Mouse (Mus musculus): ENCODE data around the gene S100a3. TPM values are rescaled to one million over a fixed set of nuclear protein-coding genes. Genes with fewer than 3 reads are reported as not detected.

S100a3 gene
- total and polyA plus RNA-seq, 3 experiments: not detected

DNA sequence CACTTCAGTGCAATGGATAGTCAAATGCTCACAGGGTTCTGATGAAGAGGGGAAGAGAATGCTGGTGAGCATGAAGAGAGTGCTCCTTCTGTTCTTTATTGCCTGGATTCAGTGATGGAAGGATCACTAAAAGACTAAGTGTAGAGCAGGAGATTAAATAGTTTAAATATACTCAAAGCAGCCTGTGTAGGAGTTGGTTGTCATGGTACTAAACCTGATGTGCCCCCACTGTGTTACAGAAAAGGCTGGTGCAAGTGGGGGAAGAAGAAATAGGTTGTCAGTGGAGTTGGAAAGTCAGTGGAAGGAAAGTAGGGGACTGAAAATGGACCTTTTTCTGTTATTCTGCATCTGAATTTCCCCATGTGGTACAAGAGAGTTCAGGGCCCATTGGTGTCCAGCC lies 88.6 kb downstream of the S100a3 start:
- DNase-seq (ENCODE audit: extremely low read depth): no peak
- no peak overlapping the region for H3K4me3 ChIP-seq (replicated peaks in 1 of 3; ENCODE audit: low read depth in 2 of 3, low read length in 2 of 3, poor library complexity in 1 of 3)
- no peak overlapping the region for H3K27ac ChIP-seq (ENCODE audit: insufficient read depth, low read depth)
- H3K4me1 ChIP-seq (ENCODE audit: control insufficient read depth in 1 of 2, insufficient read depth in 2 of 2): no peaks in the 10 kb centered on the region
- H3K9ac ChIP-seq (ENCODE audit: insufficient read depth, low read depth): no peak overlapping the region
- dilution Hi-C loops (cut with MboI; ENCODE audit: extremely low pct_ligation_motif_present, extremely low pct_unique_long_range_greater_than_20kb, low sequenced_read_pairs) (no loop called here), in situ Hi-C loops (cut with MboI; ENCODE audit: low pct_ligation_motif_present, low pct_unique_long_range_greater_than_20kb, low sequenced_read_pairs) (no loop called here)
- no peaks in the 10 kb centered on the region for H3K36me3 ChIP-seq (replicated peaks in 1 of 2; ENCODE audit: control insufficient read depth in 1 of 2, insufficient read depth in 1 of 2, low read length in 1 of 2)
- TF ChIP-seq NELFE (IDR thresholded peaks at IDR 0.05; ENCODE audit: low read depth, low read length) (no peak), POLR2AphosphoS2 (IDR thresholded peaks at IDR 0.05; ENCODE audit: low read depth, low read length) (no peak), PAX5 (IDR thresholded peaks at IDR 0.05; ENCODE audit: low read length) (no peak), HCFC1 (IDR thresholded peaks at IDR 0.05; ENCODE audit: low read depth, low read length) (no peak), MXI1 (IDR thresholded peaks at IDR 0.05; ENCODE audit: low read depth, low read length) (no peak), POLR2A (IDR thresholded peaks at IDR 0.05; ENCODE audit: low read depth, low read length) (no peak), JUN (IDR thresholded peaks at IDR 0.05; ENCODE audit: insufficient read depth, low read depth, low read length) (no peak), ELF1 (IDR thresholded peaks at IDR 0.05; ENCODE audit: low read depth, low read length) (no peak), MAFK (IDR thresholded peaks at IDR 0.05; ENCODE audit: insufficient replicate concordance, low read length) (no peak), E2F4 (IDR thresholded peaks at IDR 0.05; ENCODE audit: insufficient replicate concordance, low read depth, low read length) (no peak), CHD1 (IDR thresholded peaks at IDR 0.05; ENCODE audit: low read depth, low read length) (no peak), ETS1 (conservative IDR thresholded peaks at IDR 0.05; ENCODE audit: low read depth, low read length) (no peak), JUND (conservative IDR thresholded peaks at IDR 0.05; ENCODE audit: low read depth, low read length) (no peak)
- no peak overlapping the region for H3K4me2 ChIP-seq (ENCODE audit: insufficient read depth, low read depth, poor library complexity, severe bottlenecking)
- no peaks in the 10 kb centered on the region for H3K9me3 ChIP-seq (replicated peaks; ENCODE audit: low read length)
- peaks cover 54% of the 10 kb centered on the region for H3K27me3 ChIP-seq (replicated peaks)
- no peaks in the 10 kb centered on the region for H3K79me2 ChIP-seq (replicated peaks; ENCODE audit: control insufficient read depth, extremely low read depth, insufficient read depth, poor library complexity, severe bottlenecking)

- in situ Hi-C loops (cut with MboI; ENCODE audit: low pct_ligation_motif_present, low pct_unique_long_range_greater_than_20kb, low sequenced_read_pairs): no loop called here
- Histone ChIP-seq H3K4me3 (replicated peaks in 1 of 3; ENCODE audit: low read depth in 2 of 3, low read length in 2 of 3, poor library complexity in 1 of 3) (no peak overlapping the region), H3K27me3 (replicated peaks) (peaks cover 60% of the 10 kb centered on the region), H3K4me2 (ENCODE audit: insufficient read depth, low read depth, poor library complexity, severe bottlenecking) (no peak overlapping the region), H3K9me3 (replicated peaks; ENCODE audit: low read length) (no peaks in the 10 kb centered on the region), H3K36me3 (replicated peaks in 1 of 2; ENCODE audit: control insufficient read depth in 1 of 2, insufficient read depth in 1 of 2, low read length in 1 of 2) (no peaks in the 10 kb centered on the region), H3K27ac (ENCODE audit: insufficient read depth, low read depth) (no peak overlapping the region), H3K79me2 (replicated peaks; ENCODE audit: control insufficient read depth, extremely low read depth, insufficient read depth, poor library complexity, severe bottlenecking) (no peaks in the 10 kb centered on the region), H3K9ac (ENCODE audit: insufficient read depth, low read depth) (no peak overlapping the region), H3K4me1 (ENCODE audit: control insufficient read depth in 1 of 2, insufficient read depth in 2 of 2) (no peaks in the 10 kb centered on the region)
- TF ChIP-seq IRF4 (IDR thresholded peaks at IDR 0.05; ENCODE audit: low read depth, low read length) (no peak), POLR2A (IDR thresholded peaks at IDR 0.05; ENCODE audit: low read depth, low read length) (no peak)
- no peak for DNase-seq (ENCODE audit: extremely low read depth)
- dilution Hi-C loops (cut with MboI; ENCODE audit: extremely low pct_ligation_motif_present, extremely low pct_unique_long_range_greater_than_20kb, low sequenced_read_pairs): no loop called here
These were observed 89.5 kb downstream of the S100a3 start for GRCm38 (mm10) chr3:90649832-90650231.

Other genes with a start within 250 kb of the S100a3 start
- 2.6 TPM in 2 replicates for gene Slc27a3, start 170.6 kb upstream of the S100a3 start, total RNA-seq (2012; rRNA removed)
- 1.3 and 1.5 TPM in 2 replicates for gene Slc27a3, start 170.6 kb upstream of the S100a3 start, total RNA-seq (2014; rRNA removed)
- 1.6 and 1.9 TPM in 2 replicates for gene Slc27a3, start 170.6 kb upstream of the S100a3 start, polyA plus RNA-seq (2012; ENCODE audit: insufficient read length, low read depth)
- gene Ints3, start 127.0 kb upstream of the S100a3 start, total RNA-seq (2012; rRNA removed): 30.7 and 36.5 TPM in 2 replicates
- 20.3 and 20.5 TPM in 2 replicates for gene Ints3, start 127.0 kb upstream of the S100a3 start, total RNA-seq (2014; rRNA removed)
- 37.9 and 45.9 TPM in 2 replicates for gene Ints3, start 127.0 kb upstream of the S100a3 start, polyA plus RNA-seq (2012; ENCODE audit: insufficient read length, low read depth)
- gene Npr1, start 94.7 kb upstream of the S100a3 start, total RNA-seq (2012; rRNA removed): 0.13 TPM in 2 replicates
- not detected in 2 replicates for gene Npr1, start 94.7 kb upstream of the S100a3 start, total RNA-seq (2014; rRNA removed)
- not detected in 2 replicates for gene Npr1, start 94.7 kb upstream of the S100a3 start, polyA plus RNA-seq (2012; ENCODE audit: insufficient read length, low read depth)
- 120 and 148 TPM in 2 replicates for gene Ilf2, start 84.5 kb upstream of the S100a3 start, total RNA-seq (2012; rRNA removed)
- gene Ilf2, start 84.5 kb upstream of the S100a3 start, total RNA-seq (2014; rRNA removed): 182 and 208 TPM in 2 replicates
- gene Ilf2, start 84.5 kb upstream of the S100a3 start, polyA plus RNA-seq (2012; ENCODE audit: insufficient read length, low read depth): 197 and 199 TPM in 2 replicates
- gene Snapin, start 69.5 kb upstream of the S100a3 start, total RNA-seq (2012; rRNA removed): 18.4 and 18.9 TPM in 2 replicates
- 39.8 and 42.0 TPM in 2 replicates for gene Snapin, start 69.5 kb upstream of the S100a3 start, total RNA-seq (2014; rRNA removed)
- gene Snapin, start 69.5 kb upstream of the S100a3 start, polyA plus RNA-seq (2012; ENCODE audit: insufficient read length, low read depth): 33.0 and 37.8 TPM in 2 replicates
- gene Chtop, start 51.1 kb upstream of the S100a3 start, total RNA-seq (2012; rRNA removed): 88.5 and 106 TPM in 2 replicates
- gene Chtop, start 51.1 kb upstream of the S100a3 start, total RNA-seq (2014; rRNA removed): 130 and 134 TPM in 2 replicates
- gene Chtop, start 51.1 kb upstream of the S100a3 start, polyA plus RNA-seq (2012; ENCODE audit: insufficient read length, low read depth): 126 and 137 TPM in 2 replicates
- 8.9 and 13.2 TPM in 2 replicates for gene S100a1, start 46.2 kb upstream of the S100a3 start, total RNA-seq (2012; rRNA removed)
- 2.6 and 3.8 TPM in 2 replicates for gene S100a1, start 46.2 kb upstream of the S100a3 start, total RNA-seq (2014; rRNA removed)
- 2.7 and 5.0 TPM in 2 replicates for gene S100a1, start 46.2 kb upstream of the S100a3 start, polyA plus RNA-seq (2012; ENCODE audit: insufficient read length, low read depth)
- 35.5 and 37.1 TPM in 2 replicates for gene S100a13, start 46.1 kb upstream of the S100a3 start, total RNA-seq (2012; rRNA removed)
- 37.1 and 41.6 TPM in 2 replicates for gene S100a13, start 46.1 kb upstream of the S100a3 start, total RNA-seq (2014; rRNA removed)
- 19.3 and 22.1 TPM in 2 replicates for gene S100a13, start 46.1 kb upstream of the S100a3 start, polyA plus RNA-seq (2012; ENCODE audit: insufficient read length, low read depth)
- gene S100a14, start 33.7 kb upstream of the S100a3 start, total RNA-seq (2012; rRNA removed): not detected in 2 replicates
- not detected in 2 replicates for gene S100a14, start 33.7 kb upstream of the S100a3 start, total RNA-seq (2014; rRNA removed)
- gene S100a14, start 33.7 kb upstream of the S100a3 start, polyA plus RNA-seq (2012; ENCODE audit: insufficient read length, low read depth): not detected in 2 replicates
- gene S100a16, start 23.3 kb upstream of the S100a3 start, total RNA-seq (2012; rRNA removed): not detected in 2 replicates
- not detected in 2 replicates for gene S100a16, start 23.3 kb upstream of the S100a3 start, total RNA-seq (2014; rRNA removed)
- not detected in 2 replicates for gene S100a16, start 23.3 kb upstream of the S100a3 start, polyA plus RNA-seq (2012; ENCODE audit: insufficient read length, low read depth)
- not detected in 2 replicates for gene S100a2, start 29.7 kb downstream of the S100a3 start, total RNA-seq (2012; rRNA removed)
- gene S100a2, start 29.7 kb downstream of the S100a3 start, total RNA-seq (2014; rRNA removed): not detected in 2 replicates
- gene S100a2, start 29.7 kb downstream of the S100a3 start, polyA plus RNA-seq (2012; ENCODE audit: insufficient read length, low read depth): not detected in 2 replicates
- gene Gm42674, start 41.3 kb downstream of the S100a3 start, total RNA-seq (2012; rRNA removed): not detected in 2 replicates
- gene Gm42674, start 41.3 kb downstream of the S100a3 start, total RNA-seq (2014; rRNA removed): not detected in 2 replicates
- gene Gm42674, start 41.3 kb downstream of the S100a3 start, polyA plus RNA-seq (2012; ENCODE audit: insufficient read length, low read depth): not detected in 2 replicates
- gene S100a4, start 43.2 kb downstream of the S100a3 start, total RNA-seq (2012; rRNA removed): 0.76 TPM in 1 of 2 replicates, not detected in the other
- gene S100a4, start 43.2 kb downstream of the S100a3 start, total RNA-seq (2014; rRNA removed): 1.1 and 1.2 TPM in 2 replicates
- gene S100a4, start 43.2 kb downstream of the S100a3 start, polyA plus RNA-seq (2012; ENCODE audit: insufficient read length, low read depth): 0.86 TPM in 1 of 2 replicates, not detected in the other
- not detected in 2 replicates for gene S100a5, start 47.9 kb downstream of the S100a3 start, total RNA-seq (2012; rRNA removed)
- gene S100a5, start 47.9 kb downstream of the S100a3 start, total RNA-seq (2014; rRNA removed): not detected in 2 replicates
- not detected in 2 replicates for gene S100a5, start 47.9 kb downstream of the S100a3 start, polyA plus RNA-seq (2012; ENCODE audit: insufficient read length, low read depth)
- not detected in 2 replicates for gene S100a6, start 52.3 kb downstream of the S100a3 start, total RNA-seq (2012; rRNA removed)
- gene S100a6, start 52.3 kb downstream of the S100a3 start, total RNA-seq (2014; rRNA removed): not detected in 2 replicates
- not detected in 2 replicates for gene S100a6, start 52.3 kb downstream of the S100a3 start, polyA plus RNA-seq (2012; ENCODE audit: insufficient read length, low read depth)
- gene S100a7a, start 93.4 kb downstream of the S100a3 start, total RNA-seq (2012; rRNA removed): not detected in 2 replicates
- gene S100a7a, start 93.4 kb downstream of the S100a3 start, total RNA-seq (2014; rRNA removed): not detected in 2 replicates
- gene S100a7a, start 93.4 kb downstream of the S100a3 start, polyA plus RNA-seq (2012; ENCODE audit: insufficient read length, low read depth): not detected in 2 replicates
- not detected in 2 replicates for gene S100a8, start 108.4 kb downstream of the S100a3 start, total RNA-seq (2012; rRNA removed)
- gene S100a8, start 108.4 kb downstream of the S100a3 start, total RNA-seq (2014; rRNA removed): not detected in 2 replicates
- not detected in 2 replicates for gene S100a8, start 108.4 kb downstream of the S100a3 start, polyA plus RNA-seq (2012; ENCODE audit: insufficient read length, low read depth)
- gene S100a9, start 135.1 kb downstream of the S100a3 start, total RNA-seq (2012; rRNA removed): not detected in 2 replicates
- gene S100a9, start 135.1 kb downstream of the S100a3 start, total RNA-seq (2014; rRNA removed): not detected in 2 replicates
- not detected in 2 replicates for gene S100a9, start 135.1 kb downstream of the S100a3 start, polyA plus RNA-seq (2012; ENCODE audit: insufficient read length, low read depth)
- not detected in 2 replicates for gene Pglyrp4, start 166.3 kb downstream of the S100a3 start, total RNA-seq (2012; rRNA removed)
- not detected in 2 replicates for gene Pglyrp4, start 166.3 kb downstream of the S100a3 start, total RNA-seq (2014; rRNA removed)
- not detected in 2 replicates for gene Pglyrp4, start 166.3 kb downstream of the S100a3 start, polyA plus RNA-seq (2012; ENCODE audit: insufficient read length, low read depth)
- gene Gm5849, start 217.3 kb downstream of the S100a3 start, total RNA-seq (2012; rRNA removed): not detected in 2 replicates
- not detected in 2 replicates for gene Gm5849, start 217.3 kb downstream of the S100a3 start, total RNA-seq (2014; rRNA removed)
- not detected in 2 replicates for gene Gm5849, start 217.3 kb downstream of the S100a3 start, polyA plus RNA-seq (2012; ENCODE audit: insufficient read length, low read depth)